Mouse (Mus musculus) forebrain, embryonic 10.5 days (tissue): Measurements from ENCODE around the gene Dbndd1. TPM values are rescaled to one million over a fixed set of nuclear protein-coding genes. Genes with fewer than 3 reads are reported as not detected.

Source experiments
- DNase-seq: peaks from one replicate; pipeline ENCODE4 v3.0.0-alpha.2; 2017; ENCODE audit warnings: low spot score; ENCODE audit errors: extremely low spot score
- H3K27ac ChIP-seq: fragments of 300-500 bp; sonication (generic); 2 replicates; pipeline ENCODE4 v1.5.1; 2016; ENCODE audit warnings: mild to moderate bottlenecking
- H3K27me3 ChIP-seq: fragments of 300-500 bp; sonication (generic); 2 replicates; pipeline ENCODE4 v1.6.1; 2016; ENCODE audit warnings: mild to moderate bottlenecking; ENCODE audit not compliant: poor library complexity, severe bottlenecking
- H3K36me3 ChIP-seq: fragments of 300-500 bp; sonication (generic); replicated peaks from 2 replicates; pipeline ENCODE4 v1.6.1; 2016; ENCODE audit warnings: mild to moderate bottlenecking, moderate library complexity
- H3K4me1 ChIP-seq: fragments of 300-500 bp; sonication (generic); 2 replicates; pipeline ENCODE4 v1.6.1; 2016
- H3K4me3 ChIP-seq: fragments of 300-500 bp; sonication (generic); 2 replicates; pipeline ENCODE4 v1.5.1; 2016; ENCODE audit warnings: mild to moderate bottlenecking, moderate library complexity
- H3K9me3 ChIP-seq: fragments of 300-500 bp; sonication (generic); 2 replicates; pipeline ENCODE4 v1.6.1; 2016; ENCODE audit warnings: mild to moderate bottlenecking, moderate library complexity
- WGBS: fragments of 180-500 bp; shearing (Covaris S2); methylation state at CpG from one replicate; pipeline ENCODE4 v1.1.7; 2016; 5-methylcytosine and 5-hydroxymethylcytosine counted together
- polyA plus RNA-seq: library from polyadenylated mRNA; unstranded; fragments of >200 nt; fragmentation: Nextera tagmentation; extraction: Ambion mirVana; gene quantifications from 2 replicates; pipeline ENCODE4 v1.2.1, GENCODE M21; 2016

Gene Dbndd1
- polyA plus RNA-seq, 1 experiment from 2014 or later = 13.7 TPM

DNA sequence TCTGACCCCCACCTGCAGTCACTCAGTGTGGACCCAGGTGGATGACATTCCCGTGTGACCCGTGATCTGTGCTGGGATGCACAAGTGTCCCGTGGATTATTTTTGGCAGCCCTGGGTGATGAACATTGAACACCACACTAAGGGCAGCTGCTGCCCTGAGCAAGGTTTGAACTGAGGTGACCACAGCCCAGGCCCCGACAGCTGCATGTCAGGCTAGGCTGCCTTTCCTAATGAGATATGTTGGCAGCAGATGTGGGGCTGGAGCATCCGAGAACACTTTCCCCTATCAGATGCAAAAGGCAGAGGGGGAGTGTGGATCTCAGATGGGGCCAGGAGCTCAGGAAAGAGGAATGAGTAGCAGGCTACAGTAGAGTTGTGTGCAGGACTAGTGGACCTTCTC lies 4.4 kb downstream of the Dbndd1 start:
- Histone ChIP-seq H3K27me3 (peaks cover 35% of the 10 kb centered on the region), H3K4me1 (peaks cover 28% of the 10 kb centered on the region), H3K9me3 (no peaks in the 10 kb centered on the region), H3K4me3 (no peak overlapping the region), H3K36me3 (peaks cover 47% of the 10 kb centered on the region), H3K27ac (no peak overlapping the region)
- no peak for DNase-seq
- 80% methylated on average over 5 of the region's 5 CpGs for WGBS

DNA sequence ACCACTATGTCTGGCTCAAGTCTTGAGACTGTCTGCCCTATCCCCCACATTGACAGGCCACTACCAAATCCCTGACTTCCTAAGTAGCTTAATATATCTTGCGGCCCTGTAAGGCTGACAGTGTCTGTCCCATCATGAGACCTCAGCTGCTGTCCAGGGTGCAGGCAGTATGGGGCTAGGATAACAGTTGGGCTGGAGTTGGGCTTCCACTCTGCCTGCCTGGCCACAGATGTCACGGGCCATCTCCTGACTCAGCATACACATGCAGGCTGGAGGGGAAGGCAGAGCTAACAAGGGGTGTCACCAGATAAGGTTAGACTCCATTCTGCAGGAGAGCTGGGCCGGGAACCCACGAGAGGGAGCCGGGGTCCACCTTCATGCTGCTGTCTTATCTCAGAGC lies 8.1 kb downstream of the Dbndd1 start:
- DNase-seq = no peak
- Histone ChIP-seq H3K27ac (no peak overlapping the region), H3K4me3 (no peak overlapping the region), H3K36me3 (peaks cover 84% of the 10 kb centered on the region), H3K9me3 (peaks cover 10% of the 10 kb centered on the region; the same call in 1 of the 2 replicates), H3K27me3 (no peaks in the 10 kb centered on the region), H3K4me1 (no peaks in the 10 kb centered on the region)
- 90% methylated on average over 5 of the region's 5 CpGs for WGBS

DNA sequence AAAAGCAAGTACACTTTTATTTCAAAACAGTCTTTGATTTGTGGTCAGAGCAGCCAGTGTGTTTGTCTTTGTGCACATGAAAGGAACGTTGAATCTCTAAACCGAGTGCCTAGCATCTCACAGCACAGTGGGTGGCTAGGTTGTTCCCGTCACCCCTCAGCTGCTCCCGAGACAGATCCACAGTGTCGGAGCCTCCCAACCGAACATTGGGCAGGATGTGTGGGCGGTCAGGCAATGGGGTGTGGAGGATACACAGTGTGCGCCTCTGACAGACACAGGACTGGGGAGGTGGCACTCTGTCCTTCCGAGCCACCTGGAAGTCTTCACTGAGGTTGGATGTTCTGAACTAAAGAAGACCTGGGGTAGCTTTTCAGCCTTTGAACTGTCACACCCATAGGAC lies 9.6 kb downstream of the Dbndd1 start:
- DNase-seq = no peak
- no peaks in the 10 kb centered on the region for H3K4me1 ChIP-seq
- no peaks in the 10 kb centered on the region for H3K27me3 ChIP-seq
- H3K36me3 ChIP-seq = peaks cover 95% of the 10 kb centered on the region
- peaks cover 10% of the 10 kb centered on the region; the same call in 1 of the 2 replicates for H3K9me3 ChIP-seq
- 95% methylated on average over 9 of the region's 9 CpGs for WGBS
- H3K27ac ChIP-seq = no peak overlapping the region
- no peak overlapping the region for H3K4me3 ChIP-seq

DNA sequence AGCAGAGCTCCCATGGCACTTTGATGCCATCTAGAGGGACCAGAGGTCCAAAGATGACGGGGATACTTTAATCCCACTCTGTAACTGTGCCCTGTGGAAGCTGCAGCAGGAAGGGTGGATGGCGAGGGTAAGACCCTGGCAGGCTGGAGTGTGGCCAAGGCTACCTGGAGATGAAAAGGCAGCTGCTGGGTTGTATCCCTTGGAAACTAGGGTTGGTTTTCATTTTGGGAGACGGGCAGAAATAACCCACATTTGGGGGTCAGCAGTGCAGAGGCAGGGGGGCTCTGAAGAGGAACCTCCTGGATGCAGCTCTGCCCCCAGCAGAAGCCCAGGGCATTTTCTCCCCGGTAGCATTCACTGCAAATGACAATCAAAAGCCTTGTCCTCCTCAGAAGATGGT lies 10.0 kb downstream of the Dbndd1 start:
- 87% methylated on average over 4 of the region's 4 CpGs for WGBS
- H3K36me3 ChIP-seq = peaks cover 100% of the 10 kb centered on the region
- no peaks in the 10 kb centered on the region for H3K27me3 ChIP-seq

DNA sequence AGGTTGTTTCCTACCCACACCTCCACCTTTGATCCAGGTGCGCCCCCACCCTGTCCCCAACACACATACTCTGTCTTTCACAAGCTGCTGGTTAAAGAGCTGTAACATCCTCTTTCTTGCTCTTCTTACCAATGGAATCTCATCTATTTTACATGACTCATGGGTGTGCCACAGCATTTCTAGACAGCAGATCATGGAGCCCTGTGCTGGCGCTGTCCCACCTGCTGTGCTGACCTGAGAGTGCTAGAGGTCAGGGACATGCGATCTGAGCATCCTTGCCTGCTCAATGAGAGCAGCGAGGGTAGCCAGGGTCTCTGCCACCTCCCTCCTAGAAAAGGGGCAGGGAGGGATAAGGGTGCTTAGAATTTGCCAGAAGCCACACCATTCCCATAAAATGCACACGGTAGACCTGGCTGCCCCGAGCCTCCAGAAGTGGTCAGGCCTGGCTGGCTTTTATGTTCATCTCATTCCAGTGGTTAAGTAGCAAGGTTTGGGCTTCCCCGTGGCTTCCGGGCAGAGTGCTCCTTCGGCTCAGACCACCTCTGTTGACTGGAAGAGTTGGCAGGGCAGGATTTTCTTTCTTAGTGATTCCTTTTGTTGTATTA lies 10.6 kb downstream of the Dbndd1 start:
- DNase-seq = no peak
- Histone ChIP-seq H3K27ac (no peak overlapping the region), H3K9me3 (peaks cover 10% of the 10 kb centered on the region; the same call in 1 of the 2 replicates), H3K36me3 (peaks cover 100% of the 10 kb centered on the region), H3K4me1 (no peaks in the 10 kb centered on the region), H3K27me3 (no peaks in the 10 kb centered on the region), H3K4me3 (no peak overlapping the region)
- 92% methylated on average over 9 of the region's 9 CpGs for WGBS

More for the DNA sequence above, 10.0 kb downstream of the Dbndd1 start:
- H3K4me1 ChIP-seq = no peaks in the 10 kb centered on the region
- DNase-seq = no peak
- H3K27ac ChIP-seq = no peak overlapping the region
- no peak overlapping the region for H3K4me3 ChIP-seq
- peaks cover 10% of the 10 kb centered on the region; the same call in 1 of the 2 replicates for H3K9me3 ChIP-seq

DNA sequence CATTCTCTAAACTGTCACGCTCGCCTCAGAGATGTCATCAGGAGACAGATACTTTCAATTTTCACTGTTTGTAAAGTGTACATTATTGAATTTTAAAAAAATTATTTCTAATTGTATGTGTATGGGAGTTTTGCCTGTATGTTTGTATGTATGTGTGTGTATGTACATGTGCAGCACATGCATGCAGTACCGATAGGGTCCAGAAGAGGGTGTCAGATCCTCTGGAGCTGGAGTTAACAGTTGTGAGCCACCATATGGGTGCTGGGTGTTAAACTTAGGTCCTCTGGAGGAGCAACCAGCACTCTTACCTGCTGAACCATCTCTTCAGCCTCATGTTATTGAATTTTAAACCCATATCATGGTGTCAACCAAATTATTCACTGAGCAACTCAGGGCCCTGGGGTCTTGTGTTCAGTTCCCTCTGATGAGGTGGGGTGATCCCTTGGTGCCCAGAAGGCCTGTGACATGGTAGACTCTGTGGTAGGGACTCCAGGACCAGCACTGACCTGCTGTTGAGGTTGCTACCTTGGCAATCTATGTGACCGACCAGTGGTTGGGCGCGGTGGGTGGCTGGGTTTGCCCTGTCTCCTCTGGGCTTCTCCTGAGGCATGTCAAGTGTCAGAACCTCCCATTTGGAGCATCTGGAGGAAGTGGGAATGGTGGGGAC lies 11.3 kb downstream of the Dbndd1 start:
- DNase-seq = no peak
- Histone ChIP-seq H3K27me3 (no peaks in the 10 kb centered on the region), H3K27ac (no peak overlapping the region), H3K4me3 (no peak overlapping the region), H3K36me3 (peaks cover 100% of the 10 kb centered on the region), H3K4me1 (no peaks in the 10 kb centered on the region), H3K9me3 (peaks cover 10% of the 10 kb centered on the region; the same call in 1 of the 2 replicates)
- 98% methylated on average over 6 of the region's 6 CpGs for WGBS

DNA sequence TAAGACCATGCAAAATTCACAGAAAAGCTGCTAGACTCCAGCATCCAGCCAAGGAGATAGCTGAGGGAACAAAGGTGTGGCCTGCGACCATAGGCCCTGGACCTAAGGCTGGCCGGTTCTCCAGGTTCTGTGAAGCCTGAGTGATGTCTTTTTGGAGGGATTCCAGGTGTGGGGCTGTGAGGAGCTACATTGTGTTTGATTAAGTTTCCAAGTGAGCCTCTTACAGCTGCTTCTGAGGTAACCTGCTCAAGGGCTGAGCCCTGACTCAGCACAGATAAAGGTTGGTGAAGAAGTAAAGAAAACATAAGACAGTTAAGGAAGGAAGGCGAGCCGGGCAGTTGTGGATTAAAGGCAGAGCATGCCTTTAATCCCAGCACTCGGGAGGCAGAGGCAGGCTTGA lies 13.1 kb downstream of the Dbndd1 start:
- peaks cover 10% of the 10 kb centered on the region; the same call in 1 of the 2 replicates for H3K9me3 ChIP-seq
- no peak overlapping the region for H3K4me3 ChIP-seq
- H3K27ac ChIP-seq = no peak overlapping the region
- no peak for DNase-seq
- no peaks in the 10 kb centered on the region for H3K4me1 ChIP-seq
- no peaks in the 10 kb centered on the region for H3K27me3 ChIP-seq
- H3K36me3 ChIP-seq = peaks cover 100% of the 10 kb centered on the region
- WGBS = 92% methylated on average over 5 of the region's 5 CpGs

DNA sequence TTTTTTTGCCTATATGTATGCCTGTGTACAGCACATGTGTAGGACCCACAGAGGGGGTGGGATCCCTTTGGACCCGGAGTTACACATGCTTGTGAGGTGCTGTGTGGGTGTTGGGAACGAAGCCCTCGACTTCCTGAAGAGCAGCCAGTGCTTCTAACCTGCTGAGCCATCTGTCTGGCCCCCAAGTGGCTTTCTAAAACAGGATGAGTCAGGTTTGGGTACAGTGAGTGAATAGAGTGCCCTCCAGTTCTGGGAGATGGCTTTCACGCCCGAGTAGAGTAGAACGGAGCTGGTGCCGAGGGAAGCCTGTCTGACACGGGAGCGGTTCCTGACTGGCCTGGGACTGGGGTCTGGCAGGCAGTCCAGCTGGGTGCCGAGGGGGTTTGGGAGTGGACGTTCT lies 15.7 kb downstream of the Dbndd1 start:
- no peak overlapping the region for H3K4me3 ChIP-seq
- H3K27me3 ChIP-seq = no peaks in the 10 kb centered on the region
- no peak overlapping the region for H3K27ac ChIP-seq
- no peaks in the 10 kb centered on the region for H3K4me1 ChIP-seq
- no peak for DNase-seq
- peaks cover 100% of the 10 kb centered on the region for H3K36me3 ChIP-seq
- WGBS = 95% methylated on average over 11 of the region's 11 CpGs
- peaks cover 10% of the 10 kb centered on the region; the same call in 1 of the 2 replicates for H3K9me3 ChIP-seq

DNA sequence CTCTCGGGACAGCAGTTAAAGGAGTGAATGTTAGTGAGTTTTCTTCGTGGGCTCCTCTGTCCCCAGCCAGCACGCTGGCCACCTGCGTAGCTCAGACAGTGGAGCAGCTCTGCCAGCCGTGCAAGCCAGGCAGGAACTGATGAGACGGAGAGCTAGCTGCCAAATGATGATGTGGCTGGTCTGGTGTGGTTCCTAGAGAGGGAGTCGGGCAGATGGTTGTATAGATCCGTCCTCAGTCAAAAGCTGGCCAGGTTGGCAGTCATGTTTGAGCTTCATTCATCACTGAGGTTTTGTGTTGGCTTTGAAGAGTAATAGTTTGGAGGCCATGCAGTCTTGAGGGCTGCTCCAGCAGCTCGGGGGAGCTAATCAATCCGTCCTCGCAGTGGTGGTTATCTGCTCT lies 16.3 kb downstream of the Dbndd1 start:
- no peak overlapping the region for H3K4me3 ChIP-seq
- H3K27me3 ChIP-seq = no peaks in the 10 kb centered on the region
- 95% methylated on average over 11 of the region's 11 CpGs for WGBS
- no peak for DNase-seq
- peaks cover 10% of the 10 kb centered on the region; the same call in 1 of the 2 replicates for H3K9me3 ChIP-seq
- H3K4me1 ChIP-seq = no peaks in the 10 kb centered on the region
- H3K36me3 ChIP-seq = peaks cover 100% of the 10 kb centered on the region
- H3K27ac ChIP-seq = no peak overlapping the region

DNA sequence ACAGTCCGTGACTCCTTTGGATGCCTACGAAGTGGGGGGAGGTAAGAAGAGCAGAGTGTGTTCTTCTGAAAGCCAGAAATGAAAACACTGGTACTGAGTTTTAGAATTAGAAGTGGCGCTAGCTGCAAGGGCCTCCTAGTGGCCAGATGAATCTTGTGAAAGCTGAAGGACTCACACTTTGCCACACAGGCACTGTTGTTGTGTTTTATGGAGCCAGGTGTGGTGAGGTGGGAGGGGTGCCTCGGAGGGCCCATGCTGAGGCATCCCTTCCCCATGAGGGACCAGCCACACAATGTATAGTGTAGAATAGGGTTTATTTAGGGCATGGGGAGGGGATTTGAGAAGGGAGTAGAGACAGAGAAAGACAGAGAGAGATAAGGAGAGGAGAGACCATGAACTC lies 17.6 kb downstream of the Dbndd1 start:
- no peak for DNase-seq
- 93% methylated on average over 4 of the region's 4 CpGs for WGBS
- H3K4me3 ChIP-seq = no peak overlapping the region

DNA sequence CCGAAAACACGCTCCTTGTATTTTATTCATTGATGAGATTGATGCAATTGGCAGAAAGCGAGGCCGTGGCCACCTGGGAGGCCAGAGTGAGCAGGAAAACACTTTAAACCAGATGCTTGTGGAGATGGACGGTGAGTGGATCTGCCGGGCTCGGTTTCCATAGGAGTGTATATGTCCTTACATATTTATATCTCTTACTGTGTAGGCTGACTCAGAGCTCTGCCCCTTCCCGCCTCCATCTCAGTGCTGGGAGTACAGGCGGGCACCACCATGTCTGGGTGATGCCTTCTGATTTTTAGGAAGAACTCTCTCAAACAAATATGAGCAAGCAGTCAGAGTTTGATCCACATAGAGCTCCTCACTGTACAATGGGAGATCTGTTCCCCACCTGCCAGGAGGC lies 22.4 kb downstream of the Dbndd1 start:
- Histone ChIP-seq H3K36me3 (peaks cover 98% of the 10 kb centered on the region), H3K4me3 (no peak overlapping the region), H3K9me3 (no peaks in the 10 kb centered on the region), H3K4me1 (no peaks in the 10 kb centered on the region), H3K27me3 (no peaks in the 10 kb centered on the region), H3K27ac (no peak overlapping the region)
- DNase-seq = no peak
- WGBS = 94% methylated on average over 9 of the region's 9 CpGs

More for the DNA sequence above, 17.6 kb downstream of the Dbndd1 start:
- H3K27me3 ChIP-seq = no peaks in the 10 kb centered on the region
- H3K36me3 ChIP-seq = peaks cover 100% of the 10 kb centered on the region
- no peaks in the 10 kb centered on the region for H3K4me1 ChIP-seq
- H3K9me3 ChIP-seq = no peaks in the 10 kb centered on the region
- no peak overlapping the region for H3K27ac ChIP-seq

DNA sequence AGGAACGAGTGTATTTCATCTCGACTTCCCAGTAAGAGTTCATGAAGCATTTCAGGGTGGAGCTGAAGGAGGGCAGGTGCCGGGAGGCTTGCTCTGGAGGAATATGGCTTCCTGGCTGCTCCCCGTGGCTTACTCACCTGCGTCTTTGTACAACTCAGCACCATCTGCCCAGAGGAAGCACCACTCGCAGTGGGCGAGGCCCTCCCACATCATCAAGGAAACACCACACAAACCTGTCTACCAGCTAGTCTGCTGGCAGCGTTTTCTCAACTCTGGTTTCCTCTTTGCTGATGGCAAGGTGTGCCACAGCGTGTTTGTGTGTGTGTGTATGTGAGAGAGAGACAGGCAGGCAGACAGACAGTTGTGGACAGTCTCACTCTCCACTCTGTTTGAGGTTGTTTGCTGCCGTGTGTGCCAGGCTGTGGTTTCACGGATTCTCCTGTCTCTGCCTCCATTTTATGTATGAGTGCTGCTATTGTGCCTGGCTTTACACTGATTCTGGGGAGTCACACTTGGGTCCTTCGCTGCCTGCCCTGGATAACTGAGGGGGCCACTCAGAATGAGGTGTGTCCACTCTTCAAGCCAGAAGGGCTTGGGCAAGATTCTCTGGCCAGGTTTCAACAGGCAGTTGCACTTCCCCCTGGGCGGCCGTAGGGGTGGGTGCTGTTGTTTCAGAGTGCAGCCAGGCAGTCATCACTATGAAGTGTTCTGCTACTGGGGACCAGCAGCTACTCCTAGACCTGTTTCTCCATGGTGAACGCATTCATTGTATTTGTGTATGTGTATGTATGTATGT lies 23.8 kb downstream of the Dbndd1 start:
- H3K4me3 ChIP-seq = no peak overlapping the region
- no peaks in the 10 kb centered on the region for H3K9me3 ChIP-seq
- H3K27ac ChIP-seq = no peak overlapping the region
- H3K4me1 ChIP-seq = no peaks in the 10 kb centered on the region
- DNase-seq = no peak
- H3K27me3 ChIP-seq = no peaks in the 10 kb centered on the region
- peaks cover 98% of the 10 kb centered on the region for H3K36me3 ChIP-seq
- 92% methylated on average over 15 of the region's 15 CpGs for WGBS

DNA sequence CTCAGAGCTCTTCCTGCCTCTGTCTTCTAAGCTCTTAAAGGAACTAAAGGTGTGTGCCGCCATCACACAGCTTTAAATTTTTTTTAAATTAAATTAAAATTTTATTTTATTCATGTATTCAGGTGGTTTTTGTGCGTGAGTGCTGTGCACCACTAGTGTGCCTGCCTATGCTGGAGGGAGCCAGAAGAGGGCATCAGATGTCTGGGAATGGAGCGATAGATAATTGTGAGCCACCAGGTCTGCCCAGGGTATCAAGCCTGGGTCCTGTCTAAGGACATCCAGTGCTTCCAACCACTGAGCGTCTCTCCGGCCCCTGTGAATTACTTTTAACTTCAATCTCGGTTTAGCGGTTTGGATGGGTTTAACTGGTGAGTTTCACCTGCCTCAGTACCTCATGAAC lies 32.6 kb downstream of the Dbndd1 start:
- H3K9me3 ChIP-seq = no peaks in the 10 kb centered on the region
- no peaks in the 10 kb centered on the region for H3K27me3 ChIP-seq
- DNase-seq = no peak
- 89% methylated on average over 7 of the region's 7 CpGs for WGBS
- no peak overlapping the region for H3K4me3 ChIP-seq
- peaks cover 75% of the 10 kb centered on the region for H3K36me3 ChIP-seq
- peaks cover 11% of the 10 kb centered on the region for H3K4me1 ChIP-seq
- H3K27ac ChIP-seq = no peak overlapping the region
